Mouse (Mus musculus) lung, postnatal 36 days (tissue): Measurements from ENCODE around the gene Krt28.

Experiments
- DNase-seq: peaks from one replicate; pipeline ENCODE4 v3.0.0; 2022; ENCODE audit warnings: mixed read lengths

Krt28 gene

DNA sequence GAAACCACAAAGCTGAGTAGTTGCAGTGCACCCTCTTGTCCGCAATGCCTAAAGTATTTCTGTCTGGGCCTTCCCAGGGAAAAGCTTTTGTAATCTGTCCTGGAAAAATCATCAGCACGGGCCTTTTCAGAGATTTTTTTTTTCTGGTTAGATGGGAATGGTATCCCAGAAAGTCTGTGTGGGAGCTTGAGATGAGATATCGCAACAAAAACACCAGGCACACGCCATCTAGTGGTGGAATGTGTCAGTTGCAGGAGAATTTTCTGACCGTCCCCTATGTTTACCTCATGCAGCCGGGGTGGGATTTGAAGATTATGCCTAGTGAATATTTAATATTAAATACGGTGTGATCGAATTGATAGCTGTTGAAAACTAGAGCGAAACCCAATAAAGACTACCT, 10.3 kb downstream of the Krt28 start:
- peak; percentile 48 for DNase-seq

DNA sequence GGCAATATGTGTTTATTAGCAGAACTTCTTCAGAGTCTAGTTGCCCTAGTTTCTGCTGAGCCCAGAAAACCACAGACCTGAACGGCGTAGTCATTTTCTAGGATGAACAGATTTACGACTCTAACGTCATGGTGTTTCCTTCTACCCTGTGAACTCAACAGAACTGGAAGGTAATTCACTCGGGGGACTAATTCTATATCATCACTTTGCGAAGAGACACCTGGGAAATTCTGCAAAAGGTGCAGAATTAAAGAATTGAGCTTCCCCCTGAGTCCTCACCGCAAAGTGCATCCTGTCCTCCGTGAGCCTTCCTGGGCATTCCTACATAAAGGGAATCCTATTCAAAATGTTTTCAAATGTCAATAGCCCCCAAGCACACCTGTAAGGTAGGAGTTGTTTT, 13.3 kb downstream of the Krt28 start:
- no peak for DNase-seq

DNA sequence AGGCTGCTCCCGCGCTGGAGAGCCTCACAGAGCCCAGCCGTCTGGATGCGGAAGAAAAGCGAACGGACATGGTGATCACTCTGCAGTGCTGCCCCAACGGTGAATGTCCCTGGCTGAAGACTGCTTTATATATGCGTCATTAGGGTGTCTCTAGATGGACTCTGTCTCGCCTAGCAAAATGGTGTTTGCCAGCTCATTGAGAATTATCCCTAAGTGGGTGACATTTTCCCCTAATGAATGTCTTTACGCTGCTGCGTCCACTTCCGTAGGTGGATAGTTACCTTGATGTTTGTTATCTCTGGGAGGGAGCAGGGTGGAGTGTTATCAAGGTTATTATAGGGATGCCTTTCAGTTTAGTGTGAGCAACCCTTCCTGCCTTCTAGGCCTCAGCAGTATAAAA, 23.7 kb downstream of the Krt28 start, which contains the start of gene Krt27:
Krt27 (minus strand) TSS at position 101 of the 400 bp plus-strand sequence.
- no peak for DNase-seq

DNA sequence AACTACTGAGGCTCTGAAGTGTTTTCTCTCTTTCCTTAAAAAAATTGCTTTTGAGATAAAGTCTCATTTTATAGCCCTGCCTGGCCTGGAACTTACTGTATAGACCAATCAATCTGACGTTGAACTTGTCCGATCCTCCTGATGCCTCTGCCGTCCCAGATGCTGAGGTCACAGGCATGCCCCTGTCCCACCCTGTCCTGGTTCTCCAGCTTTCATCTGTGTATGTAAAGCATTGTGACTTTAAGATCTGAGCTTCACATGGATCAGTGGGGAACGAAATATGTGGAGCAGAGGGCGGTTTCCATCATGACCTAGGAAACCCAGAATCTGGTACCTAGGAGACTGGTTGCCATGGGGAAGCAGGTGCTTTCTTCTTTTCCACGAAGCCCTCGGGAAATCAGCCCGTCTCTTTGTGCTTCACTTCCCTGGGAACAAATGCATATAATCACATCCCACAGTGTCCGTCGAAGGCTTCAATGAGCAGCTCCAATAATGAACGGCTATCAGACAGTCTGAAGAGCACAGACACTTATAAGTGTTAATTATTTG, 35.3 kb downstream of the Krt28 start:
- no peak for DNase-seq

DNA sequence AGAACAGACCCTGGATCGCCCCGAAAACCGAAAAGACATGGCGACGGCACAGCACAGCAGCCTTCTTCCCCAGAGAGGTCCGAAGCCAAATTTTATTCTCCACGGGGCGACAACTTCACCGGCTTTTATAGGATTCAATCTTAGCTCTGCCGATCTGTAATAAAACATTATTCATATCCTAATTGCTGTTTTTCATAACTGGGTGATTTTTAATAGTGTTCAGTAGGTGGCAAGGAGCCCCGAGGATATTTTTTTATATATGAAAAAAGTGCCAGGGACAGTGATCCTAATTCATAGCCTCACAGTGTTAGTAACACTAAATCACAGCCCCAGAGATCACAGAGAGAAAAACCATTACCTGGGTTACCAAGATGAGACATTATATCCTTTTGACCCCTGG, 36.8 kb downstream of the Krt28 start, which contains the start of gene Krt26:
Krt26 (minus strand) TSS at position 101 of the 400 bp plus-strand sequence.
- DNase-seq, result no peak

DNA sequence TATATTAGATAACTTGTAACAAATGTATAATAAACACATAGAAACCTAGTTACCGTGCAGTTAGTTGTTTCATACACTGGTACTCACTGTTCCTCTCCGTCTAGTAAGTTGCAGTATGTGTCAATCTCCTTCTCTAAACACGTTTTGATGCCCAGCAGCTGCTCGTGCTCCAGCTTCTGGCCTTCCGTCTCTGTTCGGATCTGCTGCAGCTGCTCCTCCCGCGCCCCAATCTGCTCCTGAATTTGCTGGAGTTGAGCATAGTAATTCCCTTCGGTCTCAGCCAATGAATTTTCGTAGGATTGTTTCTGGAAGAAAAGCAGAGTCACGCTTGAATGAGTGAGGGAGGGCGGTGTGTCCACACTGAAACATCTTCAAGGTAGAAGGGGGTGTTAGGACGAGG, 41.3 kb downstream of the Krt28 start:
- DNase-seq, result no peak

DNA sequence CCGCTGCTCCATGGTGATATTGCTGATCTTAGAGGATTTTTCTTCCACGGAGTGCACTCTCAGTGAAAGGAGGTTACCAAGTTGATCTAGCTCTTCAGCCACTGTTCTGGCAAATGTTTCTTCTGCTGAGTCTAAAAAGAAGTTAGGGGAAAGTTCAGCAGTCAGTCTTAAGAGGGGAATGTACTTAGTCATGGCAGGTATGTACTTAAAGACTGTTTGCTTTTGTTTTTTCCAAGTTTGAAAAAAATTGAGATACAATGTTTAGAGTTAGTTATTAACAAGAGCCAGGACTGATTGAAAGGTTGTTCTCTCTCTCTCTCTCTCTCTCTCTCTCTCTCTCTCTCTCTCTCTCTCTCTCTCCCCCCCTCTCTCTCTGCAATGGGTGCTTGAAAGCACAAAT, 45.0 kb downstream of the Krt28 start:
- DNase-seq, result peak; percentile 2

DNA sequence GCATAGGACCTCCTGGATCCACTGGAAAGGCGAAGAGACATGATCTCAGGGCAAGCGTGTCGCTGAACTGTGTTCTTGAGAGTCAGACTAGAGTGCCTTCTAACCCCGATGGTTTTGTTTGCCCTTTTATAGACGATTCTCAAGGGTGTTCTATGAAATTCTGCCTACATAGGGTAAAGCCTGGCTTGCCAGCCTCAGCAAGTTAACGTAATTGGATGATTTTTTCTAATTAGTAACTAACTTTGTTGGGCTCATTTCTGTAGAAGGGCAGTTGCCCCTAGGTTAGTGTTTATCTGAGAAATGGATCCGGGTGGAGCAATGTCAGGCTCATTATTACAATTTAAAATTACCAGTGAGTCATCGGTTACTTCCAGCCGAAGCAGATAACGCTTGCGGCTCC, 51.9 kb downstream of the Krt28 start, which contains the start of gene Krt25:
Krt25 (minus strand) TSS at position 101 of the 400 bp plus-strand sequence.
- DNase-seq, result no peak

DNA sequence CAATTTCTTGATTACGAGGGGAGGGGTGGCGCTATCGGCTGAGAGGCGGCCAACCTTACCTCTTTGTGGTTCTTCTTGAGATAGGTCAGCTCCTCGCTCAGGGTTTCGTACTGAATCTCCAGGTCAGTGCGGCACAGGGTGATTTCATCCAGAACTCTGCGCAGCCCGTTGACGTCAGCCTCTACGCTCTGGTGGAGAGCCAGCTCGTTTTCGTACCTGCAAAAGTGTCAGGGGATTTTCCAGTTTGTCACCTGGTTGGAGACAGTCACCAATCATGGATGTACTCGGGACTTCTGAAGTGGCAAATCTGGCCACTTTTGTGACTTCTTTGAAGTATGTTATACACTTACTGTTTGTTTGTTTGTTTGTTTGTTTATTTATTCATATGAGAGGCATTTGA, 53.6 kb downstream of the Krt28 start:
- no peak for DNase-seq

DNA sequence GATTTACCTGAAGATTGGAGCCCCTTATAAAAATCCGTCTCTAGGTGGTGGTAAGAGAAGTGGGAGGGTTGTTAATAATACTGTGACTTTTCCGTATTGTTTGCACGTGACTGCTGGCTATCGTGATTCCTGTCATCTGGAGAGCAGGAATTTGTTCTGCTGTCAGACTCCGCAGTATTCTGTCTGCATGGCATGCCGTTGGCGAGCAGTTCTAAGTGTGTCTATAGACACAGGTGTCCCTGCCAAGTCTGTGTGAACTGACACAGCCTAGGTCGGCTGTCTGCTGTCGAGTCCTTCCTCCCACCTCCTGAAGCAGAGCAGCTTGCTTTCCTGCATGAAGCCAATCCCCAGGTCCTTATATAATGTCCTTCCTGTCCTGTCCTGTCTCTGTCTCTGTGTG, 55.6 kb downstream of the Krt28 start:
- DNase-seq, result no peak

DNA sequence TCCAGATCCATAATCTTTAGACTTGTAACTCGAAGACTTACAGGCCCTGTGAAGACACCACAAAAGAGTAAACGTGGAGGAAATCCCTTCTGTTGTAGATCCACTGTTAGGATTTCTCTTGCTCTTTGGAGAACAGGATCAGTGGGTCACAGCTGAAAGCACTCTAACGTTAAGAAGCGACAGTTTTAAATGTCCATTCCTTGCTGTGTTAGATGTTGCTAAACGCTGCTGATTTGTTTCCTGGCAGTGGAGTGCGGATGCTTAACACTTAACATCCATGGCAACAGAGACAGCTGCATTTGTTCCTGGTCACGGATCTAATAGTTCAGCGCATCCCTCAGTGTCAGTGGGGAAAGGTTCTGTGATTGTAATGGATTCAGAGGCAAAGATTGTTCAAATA, 58.2 kb downstream of the Krt28 start:
- DNase-seq, result no peak
